Mouse (Mus musculus) splenic B cell, adult 2 months (primary cell): ENCODE data around the gene Nfia.

Experiments
- DNase-seq: peaks from one replicate; pipeline ENCODE4 v3.0.0-alpha.2; 2011; ENCODE audit warnings: low read depth, low spot score
- H3K27me3 ChIP-seq: 2 replicates; pipeline ENCODE4 v1.6.1; 2012; ENCODE audit warnings: mild to moderate bottlenecking, low read length, moderate library complexity, mixed read lengths; ENCODE audit not compliant: control insufficient read depth, poor library complexity, insufficient read depth, severe bottlenecking
- H3K36me3 ChIP-seq: 2 replicates; pipeline ENCODE4 v1.6.1; 2012; ENCODE audit warnings: mild to moderate bottlenecking, low read length, moderate library complexity, mixed read lengths; ENCODE audit not compliant: control insufficient read depth, poor library complexity, insufficient read depth, severe bottlenecking

Nfia gene

GRCm38 (mm10) chr4:97941616-97942015, 169.1 kb downstream of the Nfia start:
- no peak for DNase-seq
- no peaks in the 10 kb centered on the region for H3K27me3 ChIP-seq
- H3K36me3 ChIP-seq = no peaks in the 10 kb centered on the region

GRCm38 (mm10) chr4:97944309-97944708, 171.8 kb downstream of the Nfia start:
- no peaks in the 10 kb centered on the region for H3K36me3 ChIP-seq
- DNase-seq = no peak
- H3K27me3 ChIP-seq = no peaks in the 10 kb centered on the region

- H3K36me3 ChIP-seq = no peaks in the 10 kb centered on the region
- no peaks in the 10 kb centered on the region for H3K27me3 ChIP-seq
- no peak for DNase-seq
These were observed 174.9 kb downstream of the Nfia start for GRCm38 (mm10) chr4:97947484-97947883.

GRCm38 (mm10) chr4:97948250-97948649, 175.7 kb downstream of the Nfia start:
- no peaks in the 10 kb centered on the region for H3K36me3 ChIP-seq
- DNase-seq = no peak
- H3K27me3 ChIP-seq = no peaks in the 10 kb centered on the region

GRCm38 (mm10) chr4:97950341-97951071, 178.0 kb downstream of the Nfia start:
- DNase-seq = no peak
- Histone ChIP-seq H3K36me3 (no peaks in the 10 kb centered on the region), H3K27me3 (no peaks in the 10 kb centered on the region)

- Histone ChIP-seq H3K27me3 (no peaks in the 10 kb centered on the region), H3K36me3 (no peaks in the 10 kb centered on the region)
- DNase-seq = no peak
These were observed 181.4 kb downstream of the Nfia start for GRCm38 (mm10) chr4:97953886-97954285.

- Histone ChIP-seq H3K36me3 (no peaks in the 10 kb centered on the region), H3K27me3 (no peaks in the 10 kb centered on the region)
- no peak for DNase-seq
These were observed 185.6 kb downstream of the Nfia start for GRCm38 (mm10) chr4:97958121-97958520.

GRCm38 (mm10) chr4:97962856-97963255, 190.3 kb downstream of the Nfia start:
- no peaks in the 10 kb centered on the region for H3K36me3 ChIP-seq
- no peaks in the 10 kb centered on the region for H3K27me3 ChIP-seq
- no peak for DNase-seq

GRCm38 (mm10) chr4:97963951-97964350, 191.4 kb downstream of the Nfia start:
- no peaks in the 10 kb centered on the region for H3K36me3 ChIP-seq
- no peaks in the 10 kb centered on the region for H3K27me3 ChIP-seq
- DNase-seq = no peak

- DNase-seq = no peak
These were observed 196.3 kb downstream of the Nfia start for GRCm38 (mm10) chr4:97968786-97969348.

GRCm38 (mm10) chr4:97973064-97973463, 200.5 kb downstream of the Nfia start:
- DNase-seq = no peak
- no peaks in the 10 kb centered on the region for H3K27me3 ChIP-seq
- H3K36me3 ChIP-seq = no peaks in the 10 kb centered on the region

More at GRCm38 (mm10) chr4:97968786-97969348, 196.3 kb downstream of the Nfia start:
- Histone ChIP-seq H3K27me3 (no peaks in the 10 kb centered on the region), H3K36me3 (no peaks in the 10 kb centered on the region)

- Histone ChIP-seq H3K36me3 (no peaks in the 10 kb centered on the region), H3K27me3 (no peaks in the 10 kb centered on the region)
- DNase-seq = no peak
These were observed 201.5 kb downstream of the Nfia start for GRCm38 (mm10) chr4:97974037-97974436.

GRCm38 (mm10) chr4:97976891-97977290, 204.4 kb downstream of the Nfia start:
- Histone ChIP-seq H3K27me3 (no peaks in the 10 kb centered on the region), H3K36me3 (no peaks in the 10 kb centered on the region)
- DNase-seq = no peak

- Histone ChIP-seq H3K27me3 (no peaks in the 10 kb centered on the region), H3K36me3 (no peaks in the 10 kb centered on the region)
- no peak for DNase-seq
These were observed 211.8 kb downstream of the Nfia start for GRCm38 (mm10) chr4:97984361-97984760.

- Histone ChIP-seq H3K27me3 (no peaks in the 10 kb centered on the region), H3K36me3 (no peaks in the 10 kb centered on the region)
- DNase-seq = no peak
These were observed 213.7 kb downstream of the Nfia start for GRCm38 (mm10) chr4:97986056-97986734.
